Mouse (Mus musculus) midbrain, postnatal 0 days (tissue): ENCODE data around the gene Trp63. TPM values are rescaled to one million over a fixed set of nuclear protein-coding genes. Genes with fewer than 3 reads are reported as not detected.

Source experiments
- ATAC-seq: fragments of 200-750 bp; cut with Nextera tagmentation; 2 replicates; pipeline ENCODE4 v1.8.0; 2017; ENCODE audit warnings: moderate number of reproducible peaks, mild to moderate bottlenecking, moderate TSS enrichment, moderate library complexity; ENCODE audit not compliant: low FRiP score
- DNase-seq: peaks from one replicate; pipeline ENCODE4 v3.0.0-alpha.2; 2015; ENCODE audit warnings: low spot score
- H3K27ac ChIP-seq: fragments of 300-500 bp; sonication (generic); 2 replicates; pipeline ENCODE4 v1.5.1; 2014; ENCODE audit warnings: low read depth, mild to moderate bottlenecking, low read length, mixed read lengths
- H3K27me3 ChIP-seq: fragments of 300-500 bp; sonication (generic); 2 replicates; pipeline ENCODE4 v1.6.1; 2014; ENCODE audit warnings: low read length, control low read depth, mixed read lengths; ENCODE audit not compliant: insufficient read depth
- H3K36me3 ChIP-seq: fragments of 300-500 bp; sonication (generic); 2 replicates; pipeline ENCODE4 v1.6.1; 2014; ENCODE audit warnings: low read length, control low read depth, mixed read lengths; ENCODE audit not compliant: insufficient read depth
- H3K4me1 ChIP-seq: fragments of 300-500 bp; sonication (generic); 2 replicates; pipeline ENCODE4 v1.6.1; 2014; ENCODE audit warnings: mild to moderate bottlenecking, control low read depth, antibody characterized with exemption, low read length, mixed read lengths; ENCODE audit not compliant: insufficient read depth
- H3K4me2 ChIP-seq: fragments of 300-500 bp; sonication (generic); 2 replicates; pipeline ENCODE4 v1.6.1; 2014; ENCODE audit warnings: low read depth, mild to moderate bottlenecking, low read length, mixed read lengths; ENCODE audit not compliant: poor library complexity, severe bottlenecking
- H3K4me3 ChIP-seq: fragments of 300-500 bp; sonication (generic); 2 replicates; pipeline ENCODE4 v1.5.1; 2014; ENCODE audit warnings: low read depth, mild to moderate bottlenecking, low read length, moderate library complexity
- H3K9ac ChIP-seq: fragments of 300-500 bp; sonication (generic); replicated peaks from 2 replicates; pipeline ENCODE4 v1.6.1; 2014; ENCODE audit warnings: mild to moderate bottlenecking, low read length, moderate library complexity, mixed read lengths; ENCODE audit not compliant: poor library complexity, severe bottlenecking
- H3K9me3 ChIP-seq: fragments of 300-500 bp; sonication (generic); 2 replicates; pipeline ENCODE4 v1.6.1; 2016; ENCODE audit warnings: low read length, control low read depth
- CTCF ChIP-seq: IDR thresholded peaks from 2 replicates; pipeline ENCODE4 v1.5.1; 2016; ENCODE audit warnings: antibody characterized with exemption, mild to moderate bottlenecking
- WGBS: fragments of 180-500 bp; shearing (Covaris S2); extraction: QIAGEN DNeasy Blood & Tissue Kit; methylation state at CpG from one replicate; pipeline ENCODE4 v1.1.7; 2014; 5-methylcytosine and 5-hydroxymethylcytosine counted together
- polyA plus RNA-seq: library from polyadenylated mRNA; unstranded; fragments of >200 nt; fragmentation: Nextera tagmentation; extraction: Ambion mirVana; gene quantifications from 2 replicates; pipeline ENCODE4 v1.2.1, GENCODE M21; 2015
- total RNA-seq: library from RNA; depleted of rRNA; stranded (reverse); fragments of >200 nt; gene quantifications from 2 replicates; pipeline ENCODE4 v1.2.3, GENCODE M21; 2014

The Trp63 gene
- total and polyA plus RNA-seq, 2 experiments from 2014 or later = 0.10 to 0.55 TPM

DNA sequence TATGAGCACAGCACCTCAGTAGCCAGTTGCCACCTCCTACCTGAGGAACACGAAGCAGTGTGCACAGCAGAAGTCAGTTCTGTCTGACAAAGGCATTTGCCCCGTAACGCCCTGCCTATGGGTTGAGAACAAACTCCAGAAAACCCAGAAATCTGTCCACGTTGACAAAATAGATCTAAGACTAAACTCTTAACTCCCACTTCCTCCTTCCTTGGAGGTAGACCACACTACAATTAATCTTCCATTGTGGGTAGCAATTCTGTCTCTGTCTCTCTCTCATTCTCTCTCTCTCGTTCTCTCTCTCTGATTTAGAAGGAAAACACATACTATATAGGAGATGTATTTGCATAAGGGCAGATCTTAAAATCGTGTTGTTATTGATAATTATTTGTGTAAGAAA is 159.4 kb downstream of the Trp63 start:
- WGBS = 89% methylated on average over 6 of the region's 6 CpGs
- H3K9ac ChIP-seq = no peak overlapping the region
- DNase-seq (no peak), ATAC-seq (no peak)
- H3K4me1 ChIP-seq = no peaks in the 10 kb centered on the region
- H3K36me3 ChIP-seq = no peaks in the 10 kb centered on the region
- no peak for TF ChIP-seq CTCF
- H3K27ac ChIP-seq = no peak overlapping the region
- H3K9me3 ChIP-seq = no peaks in the 10 kb centered on the region
- no peak overlapping the region for H3K4me2 ChIP-seq
- no peak overlapping the region for H3K4me3 ChIP-seq
- H3K27me3 ChIP-seq = no peaks in the 10 kb centered on the region

- 98% methylated on average over 13 of the region's 13 CpGs for WGBS
- no peaks in the 10 kb centered on the region for H3K9me3 ChIP-seq
- no peaks in the 10 kb centered on the region for H3K4me1 ChIP-seq
Measured at GRCm38 (mm10) chr16:25843625-25844024, 160.1 kb downstream of the Trp63 start.

GRCm38 (mm10) chr16:25846611-25847010 is 163.0 kb downstream of the Trp63 start:
- Histone ChIP-seq H3K27ac (no peak overlapping the region), H3K9me3 (no peaks in the 10 kb centered on the region), H3K4me2 (no peak overlapping the region), H3K9ac (no peak overlapping the region), H3K4me1 (no peaks in the 10 kb centered on the region), H3K4me3 (no peak overlapping the region), H3K36me3 (no peaks in the 10 kb centered on the region), H3K27me3 (no peaks in the 10 kb centered on the region)
- DNase-seq = no peak
- TF ChIP-seq CTCF = no peak
- ATAC-seq = no peak
- 91% methylated on average over 5 of the region's 5 CpGs for whole genome bisulfite sequencing

More at GRCm38 (mm10) chr16:25843625-25844024, 160.1 kb downstream of the Trp63 start:
- no peak for TF ChIP-seq CTCF
- ATAC-seq (no peak), DNase-seq (no peak)
- H3K4me3 ChIP-seq = no peak overlapping the region
- H3K9ac ChIP-seq = no peak overlapping the region
- no peaks in the 10 kb centered on the region for H3K36me3 ChIP-seq
- no peak overlapping the region for H3K27ac ChIP-seq
- H3K4me2 ChIP-seq = no peak overlapping the region
- no peaks in the 10 kb centered on the region for H3K27me3 ChIP-seq

DNA sequence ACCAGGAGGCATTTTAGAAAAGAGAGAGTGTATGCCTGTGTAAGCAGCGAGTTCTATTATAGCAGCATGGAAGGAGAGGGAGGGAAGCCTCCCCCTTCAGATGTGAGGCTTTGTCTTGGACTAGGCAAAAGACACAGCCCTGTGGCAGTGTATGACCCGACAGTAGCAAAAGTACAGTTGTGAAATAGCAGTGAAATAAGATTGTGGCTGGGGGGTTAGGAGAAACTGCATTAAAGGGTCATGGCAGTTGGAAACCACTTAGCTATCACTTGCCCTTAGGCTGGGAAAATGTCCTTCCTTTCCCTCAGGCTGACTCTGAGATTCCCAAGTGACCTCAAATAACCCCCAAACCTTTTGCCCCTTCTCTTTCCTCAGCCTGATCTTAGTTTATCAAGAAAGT is 164.9 kb downstream of the Trp63 start:
- ATAC-seq = no peak
- Histone ChIP-seq H3K9ac (no peak overlapping the region), H3K27me3 (no peaks in the 10 kb centered on the region), H3K4me1 (no peaks in the 10 kb centered on the region), H3K4me3 (no peak overlapping the region), H3K4me2 (no peak overlapping the region), H3K9me3 (no peaks in the 10 kb centered on the region), H3K27ac (no peak overlapping the region), H3K36me3 (no peaks in the 10 kb centered on the region)
- 61% methylated on average over 2 of the region's 2 CpGs for WGBS
- DNase-seq = no peak
- no peak for TF ChIP-seq CTCF

DNA sequence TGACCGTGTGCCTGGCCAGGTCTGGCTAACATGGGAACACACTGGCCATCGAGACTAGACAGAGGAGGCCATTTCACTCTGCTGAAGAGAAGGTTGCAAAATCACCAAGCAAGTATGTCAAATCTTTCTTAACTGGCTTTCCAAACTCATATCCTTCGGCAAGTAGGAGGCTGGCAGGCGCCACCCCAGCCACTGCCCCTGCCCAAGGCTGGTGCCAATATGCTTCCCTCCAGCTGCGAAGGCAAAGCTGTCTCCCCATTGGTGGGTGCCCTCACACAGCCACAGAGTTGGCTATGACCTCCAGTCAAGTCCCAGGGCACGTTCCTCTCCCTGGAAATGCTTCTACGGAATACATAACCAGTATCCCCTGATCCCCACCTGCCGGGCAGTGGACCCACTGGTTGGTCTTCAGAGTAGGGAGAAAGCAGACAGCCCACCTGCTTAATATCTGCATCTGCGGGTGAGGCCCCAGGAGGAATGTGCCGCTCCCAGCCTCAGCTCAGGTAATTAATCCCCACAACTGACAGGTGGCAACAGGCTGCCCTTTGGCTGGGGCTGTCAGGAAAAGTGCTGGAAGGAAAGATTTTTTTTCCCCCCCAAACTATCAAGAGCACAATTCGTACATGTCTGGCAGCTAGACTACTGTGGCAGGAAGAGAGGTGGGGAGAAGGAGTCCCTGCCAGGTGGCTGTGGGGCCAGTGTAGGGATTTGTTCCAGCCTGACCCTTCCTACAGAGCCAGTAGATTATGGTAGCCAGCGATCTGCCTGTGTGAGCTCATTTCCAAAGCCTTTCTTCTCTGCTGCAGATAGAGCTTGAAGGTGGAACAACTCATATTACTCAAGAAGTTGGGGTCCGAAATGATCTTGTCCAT is 166.3 kb downstream of the Trp63 start:
- no peak for DNase-seq

DNA sequence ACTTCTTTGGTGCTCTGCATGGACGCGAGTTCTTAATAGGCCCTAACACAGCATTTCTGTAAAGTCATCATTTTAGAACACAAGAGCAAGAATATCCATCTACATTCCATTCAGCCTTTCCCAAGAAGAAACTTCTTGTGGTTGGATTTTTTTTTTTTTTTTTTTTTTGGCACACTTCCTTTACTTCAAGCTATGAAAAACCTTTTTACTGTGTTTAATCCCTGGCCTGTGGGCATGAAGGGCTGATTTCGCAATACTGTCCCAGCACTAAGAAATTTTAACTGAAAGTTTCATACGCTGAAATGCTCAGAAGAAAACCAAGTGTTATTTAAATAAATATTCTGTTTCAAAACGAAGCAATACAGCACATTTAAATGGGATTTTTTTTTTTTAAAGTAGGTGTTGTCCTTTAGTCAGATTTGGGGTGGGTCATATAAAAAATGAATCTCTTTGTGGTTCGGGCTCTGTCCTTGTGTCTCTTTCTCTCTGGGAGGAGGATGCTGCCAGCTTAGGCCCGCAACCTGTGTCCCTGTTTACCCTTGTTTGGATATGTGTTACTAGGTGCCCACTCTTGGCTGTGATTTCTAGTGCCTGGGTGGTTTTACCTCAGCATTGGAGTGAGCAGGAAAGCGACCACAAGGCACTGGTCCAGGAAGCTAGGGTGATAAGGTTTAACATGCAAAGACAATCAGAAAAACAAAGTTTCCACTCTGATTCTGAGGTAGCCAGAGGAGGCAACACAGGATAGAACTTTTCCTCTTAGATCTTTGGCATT is 177.4 kb downstream of the Trp63 start:
- DNase-seq = no peak
- 89% methylated on average over 8 of the region's 8 CpGs for WGBS
- Histone ChIP-seq H3K9me3 (no peaks in the 10 kb centered on the region), H3K4me3 (no peak overlapping the region), H3K9ac (no peak overlapping the region), H3K27me3 (no peaks in the 10 kb centered on the region), H3K36me3 (no peaks in the 10 kb centered on the region), H3K27ac (no peak overlapping the region), H3K4me1 (no peaks in the 10 kb centered on the region), H3K4me2 (no peak overlapping the region)
- no peak for ATAC-seq
- TF ChIP-seq CTCF = no peak

More for the DNA sequence above, 166.3 kb downstream of the Trp63 start:
- Histone ChIP-seq H3K4me3 (no peak overlapping the region), H3K4me1 (no peaks in the 10 kb centered on the region), H3K27ac (no peak overlapping the region), H3K9me3 (no peaks in the 10 kb centered on the region), H3K9ac (no peak overlapping the region), H3K36me3 (no peaks in the 10 kb centered on the region), H3K4me2 (no peak overlapping the region), H3K27me3 (no peaks in the 10 kb centered on the region)
- ATAC-seq = no peak
- 85% methylated on average over 13 of the region's 13 CpGs for WGBS
- no peak for TF ChIP-seq CTCF
